Mouse (Mus musculus) liver, adult 2 months (tissue): ENCODE measurements around the gene Ccdc180. TPM values are rescaled to one million over a fixed set of nuclear protein-coding genes. Genes with fewer than 3 reads are reported as not detected.

Experiments used
- DNase-seq: peaks from one replicate; pipeline ENCODE4 v3.0.0-alpha.2; 2011; ENCODE audit warnings: low read depth, low spot score; ENCODE audit errors: extremely low read depth
- H3K27ac ChIP-seq: fragments of 200-500 bp; replicated peaks from 2 replicates; pipeline ENCODE4 v1.5.1; 2012; ENCODE audit warnings: low read depth, mild to moderate bottlenecking, control low read depth, inconsistent platforms, low read length; ENCODE audit not compliant: insufficient read depth
- H3K27me3 ChIP-seq: fragments of 200-500 bp; 2 replicates; pipeline ENCODE4 v1.6.1; 2012; ENCODE audit warnings: mild to moderate bottlenecking, moderate library complexity, low read length, inconsistent platforms; ENCODE audit not compliant: control insufficient read depth, insufficient read depth
- H3K36me3 ChIP-seq: fragments of 200-500 bp; 2 replicates; pipeline ENCODE4 v1.6.1; 2012; ENCODE audit warnings: low read length, inconsistent platforms; ENCODE audit not compliant: control insufficient read depth, insufficient read depth
- H3K4me1 ChIP-seq: fragments of 200-500 bp; 2 replicates; pipeline ENCODE4 v1.6.1; 2011; ENCODE audit warnings: low read length; ENCODE audit not compliant: control insufficient read depth, insufficient read depth
- H3K4me3 ChIP-seq: fragments of 200-500 bp; 2 replicates; pipeline ENCODE4 v1.5.1; 2011; ENCODE audit warnings: low read depth, mild to moderate bottlenecking, control low read depth, low read length, moderate library complexity; ENCODE audit not compliant: insufficient read depth
- H3K79me2 ChIP-seq: fragments of 200-500 bp; 2 replicates; pipeline ENCODE4 v1.6.1; 2012; ENCODE audit warnings: inconsistent platforms, mild to moderate bottlenecking, low read length, moderate library complexity; ENCODE audit not compliant: control insufficient read depth, insufficient read depth
- H3K9ac ChIP-seq: fragments of 200-500 bp; 2 replicates; pipeline ENCODE4 v1.6.1; 2012; ENCODE audit warnings: low read depth, mild to moderate bottlenecking, control low read depth, inconsistent platforms, low read length
- CTCF ChIP-seq: fragments of 200-500 bp; IDR thresholded peaks from 2 replicates; pipeline ENCODE4 v1.5.1; 2011; ENCODE audit warnings: low read depth, low read length, control low read depth
- POLR2A ChIP-seq: fragments of 200-500 bp; IDR thresholded peaks from 2 replicates; pipeline ENCODE4 v1.6.1; 2011; ENCODE audit warnings: low read length, control low read depth; ENCODE audit not compliant: insufficient read depth; ENCODE audit errors: extremely low read depth
- WGBS: fragments of 180-500 bp; shearing (Covaris S2); methylation state at CpG from one replicate; pipeline ENCODE4 v1.1.7; 2018; 5-methylcytosine and 5-hydroxymethylcytosine counted together
- polyA plus RNA-seq: library from polyadenylated mRNA; depleted of rRNA; stranded (reverse); fragments of >200 nt; gene quantifications from 2 replicates; pipeline ENCODE4 v1.2.3, GENCODE M21; 2012
- total RNA-seq: library from RNA; depleted of rRNA; stranded (reverse); fragments of >200 nt; gene quantifications from 2 replicates; pipeline ENCODE4 v1.2.3, GENCODE M21; 2014

Gene Ccdc180
- total and polyA plus RNA-seq, 2 experiments: 0.02 TPM; not detected in 1

DNA sequence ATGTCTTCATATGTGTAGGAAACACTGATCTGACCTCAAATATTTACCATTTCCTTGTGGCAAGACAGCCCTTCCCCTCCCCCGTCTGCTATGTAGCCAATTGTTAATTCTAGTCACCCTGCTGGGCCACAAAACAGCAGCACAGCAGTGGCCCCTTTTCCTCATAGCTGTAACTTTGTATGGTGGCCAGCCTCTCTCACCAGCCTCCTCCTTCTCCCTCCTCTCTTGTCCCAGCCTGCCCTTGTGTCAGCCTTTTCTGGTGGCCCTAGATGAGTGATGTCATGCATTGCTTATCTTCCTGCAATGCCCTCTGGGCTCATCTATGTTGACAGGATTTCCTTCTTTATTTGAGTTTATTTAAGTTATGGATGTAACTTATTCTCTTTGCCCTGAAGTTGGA lies 40.7 kb upstream of the Ccdc180 start:
- Histone ChIP-seq H3K36me3 (no peaks in the 10 kb centered on the region; the same call in 1 of the 2 replicates), H3K4me1 (peaks cover 35% of the 10 kb centered on the region), H3K4me3 (peak overlapping the region; percentile 64), H3K27me3 (no peaks in the 10 kb centered on the region), H3K27ac (peak overlapping the region; percentile 77), H3K79me2 (peaks cover 16% of the 10 kb centered on the region; the same call in 1 of the 2 replicates), H3K9ac (peak overlapping the region; percentile 65)
- TF ChIP-seq POLR2A: no peak
- no peak for TF ChIP-seq CTCF
- peak; percentile 61 for DNase-seq
- WGBS: 0% methylated on average over 1 of the region's 1 CpGs

DNA sequence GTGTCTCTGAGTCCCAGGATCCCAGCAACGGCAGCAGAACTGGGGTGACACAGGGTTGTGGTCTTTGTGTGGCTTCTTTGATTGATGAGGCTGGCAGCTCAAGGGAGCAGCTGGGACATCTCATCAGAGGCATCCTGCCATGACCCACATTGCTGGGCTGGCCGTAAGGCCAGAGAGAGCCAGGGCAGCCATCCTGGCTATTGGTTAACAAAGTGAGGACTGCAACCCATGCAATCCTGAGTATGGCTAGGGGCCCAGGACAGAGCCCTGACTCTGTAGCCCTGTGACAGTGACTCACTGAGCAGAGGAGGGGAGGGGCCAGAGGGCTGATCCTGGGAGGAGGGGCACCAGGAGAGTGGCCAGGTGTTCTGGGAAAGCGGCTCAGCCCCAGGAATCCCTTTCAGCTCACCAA lies 38.5 kb upstream of the Ccdc180 start:
- TF ChIP-seq POLR2A (no peak), CTCF (no peak)
- Histone ChIP-seq H3K27me3 (no peaks in the 10 kb centered on the region), H3K79me2 (peaks cover 16% of the 10 kb centered on the region; the same call in 1 of the 2 replicates), H3K4me3 (no peak overlapping the region), H3K36me3 (peaks cover 2% of the 10 kb centered on the region; the same call in 1 of the 2 replicates), H3K9ac (no peak overlapping the region), H3K27ac (peak overlapping the region; percentile 57), H3K4me1 (peaks cover 35% of the 10 kb centered on the region)
- WGBS: 14% methylated on average over 3 of the region's 3 CpGs
- peak; percentile 98 for DNase-seq

DNA sequence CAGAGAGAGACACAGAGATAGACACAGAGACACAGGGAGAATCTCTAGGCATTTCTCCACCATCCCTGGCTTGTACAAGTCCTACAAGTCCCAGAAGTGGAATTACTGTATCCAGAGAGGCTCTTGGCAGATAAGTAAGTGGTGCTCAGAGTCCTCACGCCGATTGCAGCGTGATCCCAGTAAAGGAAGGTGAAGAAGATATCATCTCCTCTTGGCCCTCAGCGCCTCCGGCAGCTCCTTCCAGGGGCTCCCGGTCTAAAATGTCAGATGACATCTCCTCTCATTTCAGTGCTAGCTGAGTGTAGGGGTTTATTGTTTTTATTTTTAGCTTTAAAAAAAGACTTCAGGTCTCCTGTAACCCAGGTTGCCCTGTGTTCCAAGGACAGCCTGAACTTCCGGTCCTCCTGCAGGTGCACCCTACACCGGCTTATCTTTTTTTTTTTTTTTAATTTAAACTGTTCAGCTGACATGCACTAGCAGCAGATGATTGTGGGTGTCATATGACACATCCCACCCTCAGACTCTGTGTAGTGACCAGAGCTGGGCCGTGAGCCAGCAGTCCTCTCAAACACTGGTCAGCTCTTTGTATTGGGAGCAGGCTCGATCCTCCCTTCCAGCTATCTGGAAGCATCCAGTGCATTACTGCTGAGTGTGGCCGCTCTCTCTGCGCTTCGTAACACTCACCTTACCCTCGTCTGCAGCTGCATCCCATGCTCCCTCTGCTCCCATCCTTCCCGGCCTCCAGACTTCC lies 36.4 kb upstream of the Ccdc180 start:
- Histone ChIP-seq H3K27ac (0 out of 2 replicates have a peak overlapping the region, but pooled peaks have one; percentile 41), H3K4me3 (no peak overlapping the region), H3K9ac (no peak overlapping the region), H3K4me1 (peaks cover 30% of the 10 kb centered on the region), H3K79me2 (peaks cover 16% of the 10 kb centered on the region; the same call in 1 of the 2 replicates), H3K27me3 (no peaks in the 10 kb centered on the region), H3K36me3 (peaks cover 10% of the 10 kb centered on the region)
- DNase-seq: peak; percentile 20
- TF ChIP-seq CTCF (no peak), POLR2A (no peak)
- WGBS: 60% methylated on average over 15 of the region's 15 CpGs

DNA sequence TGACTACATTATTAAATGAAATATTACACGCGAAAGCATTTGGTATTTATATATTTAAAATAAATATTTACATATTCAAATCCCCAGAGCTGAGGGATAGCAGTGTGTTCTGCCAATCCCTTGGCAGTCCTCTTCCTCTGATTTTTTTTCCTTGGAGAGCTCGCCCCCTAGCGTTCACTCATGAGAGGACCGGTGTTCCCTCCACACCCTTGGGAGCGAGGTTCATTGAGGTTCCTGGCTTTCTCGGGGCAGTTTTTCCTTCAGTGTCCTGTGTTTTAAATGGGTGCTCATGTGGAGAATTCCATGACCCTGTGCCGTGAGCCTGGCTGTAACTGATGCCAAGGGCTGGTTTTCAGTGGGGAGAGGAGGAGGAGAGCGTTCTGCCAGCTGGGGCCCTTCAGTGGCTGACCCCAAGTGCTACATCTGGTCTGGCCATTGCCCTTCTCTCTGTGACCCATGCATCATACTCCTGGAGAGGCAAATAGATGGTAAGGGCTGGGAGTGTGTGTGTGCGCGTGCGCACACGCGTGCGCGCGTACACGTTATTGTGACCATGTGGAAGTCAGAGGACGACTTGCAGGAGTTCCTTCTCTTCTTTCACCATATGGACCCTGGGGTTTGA lies 34.2 kb upstream of the Ccdc180 start:
- WGBS: 55% methylated on average over 19 of the region's 19 CpGs
- Histone ChIP-seq H3K27me3 (no peaks in the 10 kb centered on the region), H3K9ac (no peak overlapping the region), H3K4me3 (no peak overlapping the region), H3K79me2 (peaks cover 7% of the 10 kb centered on the region; the same call in 1 of the 2 replicates), H3K27ac (no peak overlapping the region), H3K4me1 (peaks cover 20% of the 10 kb centered on the region), H3K36me3 (peaks cover 27% of the 10 kb centered on the region)
- TF ChIP-seq POLR2A: no peak
- peak; percentile 82 for TF ChIP-seq CTCF
- DNase-seq: peak; percentile 57

DNA sequence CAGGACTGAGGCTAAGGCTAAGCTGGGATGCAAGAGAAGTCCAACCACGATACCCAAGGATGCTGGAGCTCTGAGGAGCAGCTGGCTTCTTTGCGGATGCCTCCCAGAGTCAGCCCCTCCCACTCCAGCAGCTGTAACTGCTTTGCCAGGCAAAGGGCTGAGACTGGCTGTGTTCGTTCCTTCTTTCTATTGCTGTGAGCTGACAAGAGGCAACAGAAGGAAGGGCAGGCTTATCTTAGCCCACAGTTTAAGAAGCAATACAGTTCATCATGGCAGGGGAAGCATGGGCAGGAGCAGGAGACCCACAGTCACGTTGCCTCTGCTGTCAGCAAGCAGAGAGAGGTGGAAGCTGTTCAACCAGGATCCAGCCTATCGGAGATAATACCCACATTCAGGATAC lies 28.9 kb upstream of the Ccdc180 start:
- no peak for TF ChIP-seq POLR2A
- TF ChIP-seq CTCF: no peak
- Histone ChIP-seq H3K4me1 (no peaks in the 10 kb centered on the region), H3K9ac (no peak overlapping the region), H3K4me3 (no peak overlapping the region), H3K79me2 (no peaks in the 10 kb centered on the region), H3K27ac (no peak overlapping the region), H3K36me3 (peaks cover 36% of the 10 kb centered on the region), H3K27me3 (no peaks in the 10 kb centered on the region)
- 85% methylated on average over 5 of the region's 5 CpGs for WGBS
- DNase-seq: no peak
